Mouse (Mus musculus): Measurements from ENCODE around the gene Inppl1. TPM values are rescaled to one million over a fixed set of nuclear protein-coding genes. Genes with fewer than 3 reads are reported as not detected.
A peak's percentile ranks its signal among the peaks of the same experiment; 100 is the strongest.

The Inppl1 gene
- polyA plus RNA-seq (2016; fragmentation: Nextera tagmentation; extraction: Ambion mirVana): 45.8 and 46.2 TPM in 2 replicates

GRCm38 (mm10) chr7:101837606-101838471 is at the start of gene Inppl1:
Gene Inppl1, minus strand, starts transcription at chr7:101838229.
- H3K9me3 ChIP-seq: no peaks in the 10 kb centered on the region
- peak; percentile 89 for DNase-seq (ENCODE audit: extremely low spot score, low spot score)
- under 1% methylated on average over 64 of the region's 64 CpGs for WGBS
- peaks cover 19% of the 10 kb centered on the region for H3K36me3 ChIP-seq (replicated peaks)
- peaks cover 54% of the 10 kb centered on the region for H3K4me1 ChIP-seq
- peak within 1 kb of the TSS; percentile 99 for H3K27ac ChIP-seq
- peak within 1 kb of the TSS; percentile 99 for H3K4me3 ChIP-seq
- H3K27me3 ChIP-seq (ENCODE audit: poor library complexity, severe bottlenecking): no peaks in the 10 kb centered on the region

- no peaks in the 10 kb centered on the region for H3K9me3 ChIP-seq
- no peak for DNase-seq (ENCODE audit: extremely low spot score, low spot score)
- H3K4me1 ChIP-seq: peaks cover 4% of the 10 kb centered on the region; the same call in 1 of the 2 replicates
- no peaks in the 10 kb centered on the region for H3K36me3 ChIP-seq (replicated peaks)
- H3K4me3 ChIP-seq: no peak overlapping the region
- no peaks in the 10 kb centered on the region for H3K27me3 ChIP-seq (ENCODE audit: poor library complexity, severe bottlenecking)
- WGBS: 89% methylated on average over 6 of the region's 6 CpGs
- H3K27ac ChIP-seq: no peak overlapping the region
Observed at GRCm38 (mm10) chr7:101886274-101886673, 48.2 kb upstream of the Inppl1 start.

DNA sequence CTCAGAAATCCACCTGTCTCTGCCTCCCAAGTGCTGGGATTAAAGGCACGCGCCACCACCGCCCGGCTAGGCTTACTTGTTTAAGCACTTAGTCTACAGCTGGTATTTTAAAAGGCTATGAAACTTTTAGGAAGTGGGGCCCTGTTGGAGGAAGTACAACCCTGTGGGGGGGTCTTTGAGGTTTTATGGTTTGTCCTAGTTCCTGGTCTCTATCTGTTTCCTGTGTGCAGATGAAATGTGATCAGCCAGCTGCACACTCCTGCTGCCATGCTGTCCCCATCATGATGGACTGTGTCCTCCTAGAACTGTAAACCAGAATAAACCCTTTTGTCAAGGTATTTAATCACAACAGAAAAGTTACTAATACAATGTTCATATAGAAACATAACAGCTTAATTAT is 46.1 kb upstream of the Inppl1 start:
- no peaks in the 10 kb centered on the region for H3K27me3 ChIP-seq (ENCODE audit: poor library complexity, severe bottlenecking)
- no peak for DNase-seq (ENCODE audit: extremely low spot score, low spot score)
- no peaks in the 10 kb centered on the region for H3K9me3 ChIP-seq
- H3K27ac ChIP-seq: no peak overlapping the region
- 97% methylated on average over 4 of the region's 4 CpGs for WGBS
- peaks cover 4% of the 10 kb centered on the region; the same call in 1 of the 2 replicates for H3K4me1 ChIP-seq
- H3K4me3 ChIP-seq: no peak overlapping the region
- H3K36me3 ChIP-seq (replicated peaks): no peaks in the 10 kb centered on the region

- H3K9me3 ChIP-seq: no peaks in the 10 kb centered on the region
- DNase-seq (ENCODE audit: extremely low spot score, low spot score): no peak
- no peak overlapping the region for H3K4me3 ChIP-seq
- WGBS: 67% methylated on average over 9 of the region's 9 CpGs
- peaks cover 4% of the 10 kb centered on the region; the same call in 1 of the 2 replicates for H3K4me1 ChIP-seq
- H3K27ac ChIP-seq: no peak overlapping the region
- H3K27me3 ChIP-seq (ENCODE audit: poor library complexity, severe bottlenecking): no peaks in the 10 kb centered on the region
- no peaks in the 10 kb centered on the region for H3K36me3 ChIP-seq (replicated peaks)
Observed at GRCm38 (mm10) chr7:101882413-101883154, 44.6 kb upstream of the Inppl1 start.

- Histone ChIP-seq H3K27ac (no peak overlapping the region), H3K27me3 (ENCODE audit: poor library complexity, severe bottlenecking) (no peaks in the 10 kb centered on the region), H3K36me3 (replicated peaks) (no peaks in the 10 kb centered on the region), H3K9me3 (no peaks in the 10 kb centered on the region), H3K4me1 (peaks cover 4% of the 10 kb centered on the region; the same call in 1 of the 2 replicates), H3K4me3 (no peak overlapping the region)
- WGBS: 88% methylated on average over 4 of the region's 4 CpGs
- no peak for DNase-seq (ENCODE audit: extremely low spot score, low spot score)
Observed at GRCm38 (mm10) chr7:101880855-101881254, 42.8 kb upstream of the Inppl1 start.

DNA sequence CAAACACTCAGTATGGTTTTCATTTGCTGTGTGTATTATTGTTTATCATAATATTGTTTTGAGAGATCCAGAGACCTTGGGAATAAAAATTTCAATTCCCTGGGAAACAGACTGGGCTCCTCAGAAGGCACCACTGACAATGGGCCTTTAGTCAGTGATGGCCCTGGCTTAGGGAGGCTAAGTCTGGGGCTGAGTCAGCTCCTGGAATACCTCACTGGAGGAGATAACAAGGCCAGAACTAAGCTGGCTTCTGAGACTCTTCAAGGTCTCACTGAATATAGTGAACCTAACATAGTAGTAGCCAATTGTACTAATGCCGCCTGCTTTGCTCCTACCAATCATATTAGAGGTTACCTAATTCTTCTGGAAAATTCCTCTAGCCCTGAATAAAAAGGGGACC is 37.9 kb upstream of the Inppl1 start:
- H3K9me3 ChIP-seq: no peaks in the 10 kb centered on the region
- no peak overlapping the region for H3K27ac ChIP-seq
- no peak for DNase-seq (ENCODE audit: extremely low spot score, low spot score)
- no peaks in the 10 kb centered on the region for H3K4me1 ChIP-seq
- no peaks in the 10 kb centered on the region for H3K36me3 ChIP-seq (replicated peaks)
- 82% methylated on average over 1 of the region's 1 CpGs for WGBS
- H3K27me3 ChIP-seq (ENCODE audit: poor library complexity, severe bottlenecking): no peaks in the 10 kb centered on the region
- no peak overlapping the region for H3K4me3 ChIP-seq

DNA sequence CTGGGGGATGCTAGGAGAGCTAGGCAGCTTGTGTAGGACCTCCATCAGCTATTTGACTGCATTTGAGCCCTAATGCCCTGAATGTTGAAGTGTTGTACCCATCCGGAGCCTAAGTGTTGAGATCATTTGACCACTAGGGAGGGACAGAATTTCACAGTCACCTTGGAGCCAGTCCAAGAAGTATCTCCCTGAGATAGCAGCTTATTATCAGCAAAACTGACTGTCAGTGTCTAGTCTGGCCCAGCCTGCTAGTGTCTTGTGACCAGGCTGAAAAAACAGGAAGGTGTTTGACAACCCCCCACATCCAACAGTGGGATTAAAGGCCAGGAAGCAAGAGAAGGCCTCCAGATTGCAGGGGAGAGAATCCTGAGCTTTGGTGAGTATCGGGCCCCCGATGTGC is 33.3 kb upstream of the Inppl1 start:
- H3K9me3 ChIP-seq: no peaks in the 10 kb centered on the region
- WGBS: 87% methylated on average over 3 of the region's 3 CpGs
- no peak for DNase-seq (ENCODE audit: extremely low spot score, low spot score)
- H3K27me3 ChIP-seq (ENCODE audit: poor library complexity, severe bottlenecking): no peaks in the 10 kb centered on the region
- no peaks in the 10 kb centered on the region for H3K36me3 ChIP-seq (replicated peaks)
- peaks cover 26% of the 10 kb centered on the region for H3K4me1 ChIP-seq
- no peak overlapping the region for H3K4me3 ChIP-seq
- no peak overlapping the region for H3K27ac ChIP-seq

- Histone ChIP-seq H3K27me3 (ENCODE audit: poor library complexity, severe bottlenecking) (no peaks in the 10 kb centered on the region), H3K27ac (peak within 1 kb of the TSS; percentile 77), H3K36me3 (replicated peaks) (no peaks in the 10 kb centered on the region), H3K9me3 (no peaks in the 10 kb centered on the region), H3K4me1 (peaks cover 26% of the 10 kb centered on the region), H3K4me3 (no peak within 1 kb of the TSS)
- WGBS: 86% methylated on average over 2 of the region's 2 CpGs
- DNase-seq (ENCODE audit: extremely low spot score, low spot score): no peak
Observed at GRCm38 (mm10) chr7:101870629-101871028, 32.6 kb upstream of the Inppl1 start, which contains the start of gene Folr1. Gene Folr1, minus strand, starts transcription at chr7:101870788.

DNA sequence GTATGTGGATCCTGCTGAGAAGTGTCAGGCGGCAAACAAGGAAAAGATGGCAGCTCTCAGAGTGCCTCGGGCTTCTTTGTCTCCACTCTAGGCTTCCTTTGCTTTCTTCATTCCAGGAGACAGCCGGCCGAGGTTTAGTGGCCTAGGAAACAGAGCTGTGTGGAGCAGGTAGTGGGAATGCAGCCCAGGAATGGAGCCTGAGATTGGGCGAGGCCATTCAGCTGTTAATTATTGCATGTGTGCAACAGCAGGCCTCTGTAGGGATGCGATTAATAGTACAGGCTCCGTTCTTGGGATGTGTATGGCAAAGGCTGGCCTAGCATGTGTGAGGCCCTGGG is 31.1 kb upstream of the Inppl1 start:
- H3K27me3 ChIP-seq (ENCODE audit: poor library complexity, severe bottlenecking): no peaks in the 10 kb centered on the region
- DNase-seq (ENCODE audit: extremely low spot score, low spot score): peak; percentile 48
- WGBS: 51% methylated on average over 7 of the region's 7 CpGs
- H3K4me1 ChIP-seq: peaks cover 26% of the 10 kb centered on the region
- H3K9me3 ChIP-seq: no peaks in the 10 kb centered on the region
- H3K4me3 ChIP-seq: no peak overlapping the region
- H3K36me3 ChIP-seq (replicated peaks): no peaks in the 10 kb centered on the region
- H3K27ac ChIP-seq: peak overlapping the region; percentile 77

- DNase-seq (ENCODE audit: extremely low spot score, low spot score): no peak
- Histone ChIP-seq H3K27me3 (ENCODE audit: poor library complexity, severe bottlenecking) (no peaks in the 10 kb centered on the region), H3K9me3 (no peaks in the 10 kb centered on the region), H3K27ac (peak overlapping the region; percentile 77), H3K4me3 (peak overlapping the region; percentile 8; the same call in 1 of the 2 replicates), H3K4me1 (peaks cover 26% of the 10 kb centered on the region), H3K36me3 (replicated peaks) (no peaks in the 10 kb centered on the region)
- 51% methylated on average over 13 of the region's 13 CpGs for WGBS
Observed at GRCm38 (mm10) chr7:101868241-101869162, 30.5 kb upstream of the Inppl1 start.

GRCm38 (mm10) chr7:101867482-101867881 is 29.5 kb upstream of the Inppl1 start:
- no peaks in the 10 kb centered on the region for H3K9me3 ChIP-seq
- H3K36me3 ChIP-seq (replicated peaks): no peaks in the 10 kb centered on the region
- WGBS: 99% methylated on average over 4 of the region's 4 CpGs
- H3K27me3 ChIP-seq (ENCODE audit: poor library complexity, severe bottlenecking): no peaks in the 10 kb centered on the region
- peaks cover 26% of the 10 kb centered on the region for H3K4me1 ChIP-seq
- H3K4me3 ChIP-seq: no peak overlapping the region
- no peak for DNase-seq (ENCODE audit: extremely low spot score, low spot score)
- H3K27ac ChIP-seq: no peak overlapping the region

Data from forebrain, embryonic 10.5 days (tissue).